Mouse (Mus musculus): ENCODE measurements around the gene Ofcc1.

The Ofcc1 gene

GRCm38 (mm10) chr13:40243821-40244220 is 117.4 kb downstream of the Ofcc1 start:
- DNase-seq (ENCODE audit: low spot score): no peak

GRCm38 (mm10) chr13:40236356-40236755 is 124.9 kb downstream of the Ofcc1 start:
- no peak for DNase-seq (ENCODE audit: low spot score)

DNA sequence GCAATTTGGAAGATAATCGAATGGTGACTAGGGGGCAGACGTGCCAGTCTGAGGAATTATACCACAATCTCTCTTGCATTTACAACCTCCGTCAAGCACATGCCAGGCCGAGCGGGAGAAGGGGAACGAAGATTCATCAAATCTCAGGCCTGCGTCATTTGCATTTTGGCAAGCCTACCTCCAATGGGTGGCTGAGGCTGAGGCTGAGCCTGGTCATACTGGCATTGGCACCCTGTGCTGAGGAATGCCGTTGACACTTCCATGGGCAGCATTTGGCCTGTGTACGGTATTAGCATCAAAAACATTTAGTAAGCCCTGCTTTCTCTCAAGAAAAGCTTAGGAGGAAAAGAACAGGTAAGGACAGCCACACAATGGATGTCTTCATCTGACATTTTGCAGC is 152.9 kb downstream of the Ofcc1 start:
- no peak for DNase-seq (ENCODE audit: low spot score)

GRCm38 (mm10) chr13:40181786-40182185 is 179.5 kb downstream of the Ofcc1 start:
- DNase-seq (ENCODE audit: low spot score): peak; percentile 11

- no peak for DNase-seq (ENCODE audit: low spot score)
These were observed 189.5 kb downstream of the Ofcc1 start for GRCm38 (mm10) chr13:40171775-40172174.

- DNase-seq (ENCODE audit: low spot score): peak; percentile 54
These were observed 193.4 kb downstream of the Ofcc1 start for GRCm38 (mm10) chr13:40167871-40168270.

- DNase-seq (ENCODE audit: low spot score): no peak
These were observed 205.8 kb downstream of the Ofcc1 start for GRCm38 (mm10) chr13:40155466-40155865.

DNA sequence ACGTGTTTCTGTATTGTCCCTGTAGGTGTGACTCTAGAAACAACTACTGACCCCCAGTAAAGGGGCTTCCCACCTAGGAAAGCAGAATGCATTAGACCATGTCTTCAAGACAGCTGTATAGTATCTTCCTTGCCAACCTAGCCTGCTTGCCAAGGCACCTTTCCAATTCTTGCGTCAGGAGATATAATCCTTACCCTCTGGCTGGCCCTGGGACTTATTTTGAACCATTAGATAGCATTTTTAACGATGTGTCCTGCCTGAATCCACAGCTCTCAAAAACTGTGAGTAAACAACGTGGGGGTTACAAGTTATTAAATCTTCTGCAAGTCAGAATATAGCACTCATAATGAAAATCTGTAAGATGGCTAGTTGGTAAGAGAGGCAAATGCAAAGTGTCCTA is 221.3 kb downstream of the Ofcc1 start:
- no peak for DNase-seq (ENCODE audit: low spot score)

GRCm38 (mm10) chr13:40136096-40136495 is 225.2 kb downstream of the Ofcc1 start:
- DNase-seq (ENCODE audit: low spot score): peak; percentile 8

DNA sequence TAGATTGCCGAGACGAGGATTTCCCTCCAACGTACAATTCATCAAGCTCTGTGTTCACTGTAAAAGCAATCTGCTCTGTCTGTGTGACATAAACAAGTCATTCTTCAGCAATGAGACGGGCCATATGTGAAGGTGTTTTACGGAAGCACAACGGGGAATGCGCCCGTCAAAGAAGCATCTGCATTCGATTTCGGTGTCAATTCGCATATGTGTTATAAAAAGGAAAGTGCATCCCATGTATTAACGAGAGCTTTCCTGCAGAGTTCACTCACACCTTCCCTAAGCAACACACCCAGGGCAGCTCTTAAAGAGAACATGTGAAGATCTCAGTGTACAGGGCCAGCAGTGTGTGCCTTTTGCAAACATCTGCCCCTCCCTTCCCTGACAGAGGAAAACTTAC is 225.6 kb downstream of the Ofcc1 start:
- DNase-seq (ENCODE audit: low spot score): peak; percentile 4

GRCm38 (mm10) chr13:40123868-40124267 is 237.4 kb downstream of the Ofcc1 start:
- DNase-seq (ENCODE audit: low spot score): no peak

DNA sequence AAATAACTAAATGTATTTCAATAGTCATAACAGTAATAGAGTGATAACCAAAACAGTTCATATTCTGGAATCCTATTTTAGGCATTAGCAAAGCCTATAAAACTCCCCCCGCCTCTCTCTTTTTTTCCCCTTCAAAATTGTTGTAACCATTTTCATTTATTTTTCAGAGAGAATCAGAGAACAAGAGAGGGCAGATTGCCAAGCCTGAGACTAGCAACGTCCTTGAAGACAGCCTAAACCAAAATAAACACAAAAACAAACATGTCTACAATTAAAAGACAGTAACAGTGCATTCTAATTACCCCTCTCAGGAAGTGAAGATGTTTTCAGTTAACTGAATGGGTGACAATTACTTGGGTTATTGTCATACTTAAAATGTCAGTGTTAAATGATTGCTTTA is 248.9 kb downstream of the Ofcc1 start:
- DNase-seq (ENCODE audit: low spot score): no peak

- DNase-seq (ENCODE audit: low spot score): no peak
These were observed 285.0 kb downstream of the Ofcc1 start for GRCm38 (mm10) chr13:40076236-40076635.

GRCm38 (mm10) chr13:40074850-40075416 is 286.3 kb downstream of the Ofcc1 start:
- DNase-seq (ENCODE audit: low spot score): no peak

DNA sequence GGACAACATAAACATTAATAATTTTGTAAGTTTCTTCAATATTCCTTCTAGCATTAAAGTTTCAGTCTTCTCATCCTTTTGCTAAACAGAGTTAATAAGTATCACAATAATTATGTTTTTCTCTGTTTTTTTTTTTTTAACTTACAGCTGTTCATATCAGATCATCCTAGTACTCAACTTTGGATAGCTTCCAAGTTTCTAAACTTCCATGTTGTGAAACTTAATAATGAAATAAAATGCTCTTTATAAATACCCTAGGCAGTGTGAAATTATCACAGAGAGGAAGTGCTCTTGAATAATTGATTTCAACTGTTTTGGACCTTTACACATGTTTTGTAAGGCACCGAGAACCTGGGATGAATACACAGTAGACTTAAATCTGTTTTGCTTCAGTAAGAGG is 291.2 kb downstream of the Ofcc1 start:
- DNase-seq (ENCODE audit: low spot score): no peak

- no peak for DNase-seq (ENCODE audit: low spot score)
These were observed 300.0 kb downstream of the Ofcc1 start for GRCm38 (mm10) chr13:40061281-40061680.

DNA sequence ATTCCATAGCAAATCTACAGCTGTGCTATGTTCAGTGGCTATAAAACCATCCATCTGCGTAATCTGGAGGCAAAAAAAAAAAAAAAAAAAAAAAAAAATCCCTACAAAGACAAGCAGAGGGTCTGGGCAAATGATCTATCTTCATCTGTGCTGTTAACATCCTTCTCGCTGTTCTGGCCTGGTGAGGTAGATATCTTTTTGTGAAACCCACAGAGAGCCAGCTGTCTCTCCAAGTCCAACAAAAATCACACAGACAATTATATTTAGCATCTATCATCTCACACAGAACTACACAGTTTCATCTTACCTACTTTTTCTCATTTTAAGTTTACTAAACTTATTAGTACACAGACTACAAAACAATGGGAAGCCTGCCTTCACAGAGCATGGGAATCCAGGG is 323.4 kb downstream of the Ofcc1 start:
- no peak for DNase-seq (ENCODE audit: low spot score)

DNA sequence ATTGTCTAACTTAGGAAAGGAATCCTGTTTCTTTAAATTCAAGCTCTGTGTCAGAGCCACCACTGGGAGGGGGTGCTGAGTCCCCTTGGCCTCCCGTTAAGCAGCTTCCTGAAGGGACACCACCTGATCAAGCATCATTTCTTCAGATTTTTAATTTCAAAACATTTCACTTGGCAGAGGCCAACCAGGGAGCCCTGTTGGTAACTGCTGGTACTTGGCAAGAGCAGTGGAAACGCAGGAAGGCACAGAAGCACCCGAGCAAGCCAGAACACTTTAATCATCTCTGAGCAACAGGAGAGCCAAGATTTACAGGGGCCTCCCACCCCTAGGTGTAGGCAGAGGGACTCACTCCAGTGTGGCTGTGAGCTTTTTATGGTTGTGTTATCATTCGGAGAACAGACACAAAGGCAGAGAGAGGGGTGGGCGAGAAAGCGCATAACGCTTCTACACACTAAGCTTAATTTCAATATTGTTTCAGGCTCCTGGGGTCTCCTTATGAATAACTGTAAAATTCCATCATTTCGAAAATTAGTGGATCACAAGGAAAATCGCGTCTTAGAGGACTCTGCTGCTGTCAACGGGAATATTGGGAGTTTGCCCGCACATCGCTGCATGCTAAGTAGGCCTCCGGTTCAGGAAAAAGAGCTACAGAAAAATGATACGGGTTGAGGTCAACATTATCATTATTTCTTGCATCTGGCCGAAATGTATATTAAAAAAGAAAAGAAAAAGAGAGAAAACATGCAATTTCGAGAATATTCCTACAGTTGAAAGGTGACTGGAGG is 324.1 kb downstream of the Ofcc1 start:
- DNase-seq (ENCODE audit: low spot score): no peak

- DNase-seq (ENCODE audit: low spot score): no peak
These were observed 331.8 kb downstream of the Ofcc1 start for GRCm38 (mm10) chr13:40029426-40029825.

GRCm38 (mm10) chr13:40028827-40029226 is 332.4 kb downstream of the Ofcc1 start:
- no peak for DNase-seq (ENCODE audit: low spot score)

- no peak for DNase-seq (ENCODE audit: low spot score)
These were observed 335.4 kb downstream of the Ofcc1 start for GRCm38 (mm10) chr13:40025816-40026215.

DNA sequence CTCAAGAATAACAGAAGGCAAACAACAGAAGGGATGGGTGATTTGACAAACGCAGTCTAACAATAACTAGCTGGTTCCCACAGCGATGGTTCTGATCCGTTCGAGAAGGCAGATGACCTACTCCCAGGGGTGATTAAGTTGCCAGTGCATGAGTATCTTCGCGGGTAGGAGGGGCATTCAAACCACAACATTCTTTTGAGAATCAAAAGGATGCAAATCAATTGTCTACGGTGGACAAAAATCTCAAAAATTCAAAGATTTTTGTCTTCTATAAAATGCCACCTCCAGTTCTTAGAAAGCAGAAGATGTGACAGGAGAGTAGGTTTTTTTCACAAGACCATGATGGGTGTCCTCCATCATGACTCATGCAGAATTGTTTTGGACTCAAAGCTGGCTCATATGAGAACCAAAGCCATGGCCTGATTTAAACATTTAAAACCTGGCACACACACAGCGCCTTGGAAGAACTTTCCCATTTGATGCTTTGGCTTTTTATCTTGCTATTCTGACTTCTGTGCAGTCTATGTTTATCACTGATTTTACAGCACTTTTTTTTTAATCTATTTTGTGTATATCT is 338.0 kb downstream of the Ofcc1 start:
- no peak for DNase-seq (ENCODE audit: low spot score)

DNA sequence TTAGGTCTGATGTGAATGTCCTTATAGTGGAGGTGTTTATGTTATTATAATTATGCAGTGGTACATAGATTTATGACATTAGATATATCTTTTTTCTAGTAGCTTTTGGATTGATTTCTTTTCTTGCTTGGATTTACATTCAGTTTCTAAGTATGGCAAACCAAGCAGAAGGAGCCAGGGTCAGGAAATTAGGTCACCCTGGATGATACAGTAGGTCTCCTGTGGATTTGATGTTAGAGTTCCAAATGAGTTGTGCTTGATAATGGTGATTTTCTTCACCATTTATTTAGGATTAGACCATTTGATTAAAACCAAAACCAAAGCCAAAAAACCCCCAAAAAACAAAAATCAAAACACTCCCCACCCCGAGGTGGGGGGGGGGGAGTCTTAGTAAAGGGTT is 338.6 kb downstream of the Ofcc1 start:
- no peak for DNase-seq (ENCODE audit: low spot score)

- no peak for DNase-seq (ENCODE audit: low spot score)
These were observed 361.0 kb downstream of the Ofcc1 start for GRCm38 (mm10) chr13:40000236-40000635.
